Mouse (Mus musculus): Measurements from ENCODE around the gene Mtmr10. TPM values are rescaled to one million over a fixed set of nuclear protein-coding genes. Genes with fewer than 3 reads are reported as not detected.

Gene Mtmr10
- polyA plus RNA-seq, 2 experiments from 2014 or later = 4.5 to 5.0 TPM

DNA sequence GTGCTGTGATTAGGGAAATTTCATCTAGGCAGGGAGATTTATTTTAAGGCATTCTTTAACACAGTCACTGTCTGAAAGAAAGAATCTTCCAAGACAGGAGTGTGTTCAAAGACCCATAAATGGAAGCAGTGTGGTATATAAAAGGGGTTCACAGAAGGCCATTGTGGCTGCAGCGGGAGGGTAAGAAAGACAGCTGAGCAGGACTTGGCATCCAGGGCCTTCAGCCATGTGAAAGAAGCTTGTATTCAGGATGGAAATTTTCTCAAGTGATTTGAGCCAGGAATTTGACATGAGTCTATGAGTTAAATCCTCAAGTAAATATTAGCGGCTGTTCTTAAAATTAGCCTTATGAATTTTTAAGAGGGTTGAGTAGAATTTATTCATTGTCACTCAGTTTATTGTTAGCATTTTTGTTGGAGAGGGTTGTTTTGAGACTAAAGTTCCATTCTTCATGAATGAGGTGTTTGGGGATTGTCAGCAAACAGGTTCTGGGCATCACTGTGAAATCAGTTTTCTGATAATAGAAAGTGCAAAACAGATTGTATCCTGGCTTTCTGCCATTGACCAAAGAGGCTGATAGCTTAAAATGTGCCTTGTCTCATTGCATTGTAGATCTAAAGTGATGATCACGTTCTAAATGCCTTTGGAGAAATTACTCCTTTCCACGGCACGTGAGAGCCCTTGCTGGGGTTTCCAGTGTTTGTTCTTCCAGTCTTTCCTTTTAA, 9.0 kb downstream of the Mtmr10 start:
- no peak for ATAC-seq

- ATAC-seq = no peak
Measured at GRCm38 (mm10) chr7:64310241-64310640, 22.8 kb downstream of the Mtmr10 start.

- no peak for ATAC-seq
Measured at GRCm38 (mm10) chr7:64310756-64311155, 23.3 kb downstream of the Mtmr10 start.

- no peak for ATAC-seq
Measured at GRCm38 (mm10) chr7:64312811-64313210, 25.4 kb downstream of the Mtmr10 start.

DNA sequence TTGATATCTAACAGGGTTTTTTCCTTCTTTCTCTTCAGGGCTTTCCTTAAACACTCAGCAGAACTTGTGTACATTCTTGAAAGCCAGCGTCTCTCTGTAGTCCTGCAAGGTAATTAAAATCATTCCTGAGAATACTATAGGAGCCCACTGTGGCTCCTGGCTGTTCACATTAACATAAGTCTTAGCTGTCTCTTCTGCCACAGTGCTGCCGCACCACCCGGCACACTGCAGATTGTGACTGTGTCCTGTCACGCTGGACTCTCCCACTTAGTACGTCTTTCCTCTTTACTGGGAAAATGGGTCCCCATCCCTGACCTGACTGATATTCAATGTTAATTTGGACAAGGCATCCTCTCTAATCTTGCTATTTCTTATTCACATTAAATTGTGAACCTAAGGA, 33.7 kb downstream of the Mtmr10 start:
- ATAC-seq = no peak

DNA sequence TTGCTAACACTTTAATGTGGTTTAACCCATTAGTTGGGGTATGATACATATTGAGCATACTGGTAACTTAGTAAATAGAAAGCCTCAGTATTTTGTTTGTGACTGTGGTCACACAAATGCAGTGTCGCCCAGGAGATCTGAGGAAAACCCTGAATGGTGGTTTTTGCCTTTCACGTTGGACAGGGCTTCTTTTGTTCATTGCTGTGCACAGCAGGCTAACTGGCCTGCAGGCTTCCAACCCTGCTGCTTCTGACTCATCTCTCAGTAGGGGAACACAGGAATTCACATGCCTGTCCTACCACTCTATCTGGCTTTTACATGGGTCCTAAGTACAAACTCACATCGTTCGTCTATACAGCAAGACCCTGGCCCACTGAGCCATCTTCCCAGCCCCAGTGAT, 34.2 kb downstream of the Mtmr10 start:
- ATAC-seq = no peak

DNA sequence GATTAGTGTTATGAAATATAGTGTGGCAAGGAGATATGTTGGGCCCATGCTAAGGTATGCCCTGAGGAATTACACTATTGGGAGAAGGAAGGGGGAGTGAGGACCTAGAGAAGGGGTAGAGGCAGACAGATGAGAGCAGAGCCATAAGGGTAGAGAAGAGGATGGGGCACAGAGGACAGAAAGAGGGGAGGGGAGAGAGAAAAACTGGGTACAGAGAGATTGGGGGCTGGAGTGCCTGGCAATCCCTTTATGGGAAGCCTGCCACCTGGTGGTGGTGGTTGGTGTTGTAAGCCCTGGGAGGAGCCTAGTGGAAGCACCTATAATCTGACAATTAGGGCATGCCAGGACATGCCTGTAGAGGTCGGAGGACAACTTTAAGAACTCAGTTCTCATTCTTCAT, 39.4 kb downstream of the Mtmr10 start:
- peak; percentile 96 for ATAC-seq

GRCm38 (mm10) chr7:64327486-64327885, 40.0 kb downstream of the Mtmr10 start:
- no peak for ATAC-seq

DNA sequence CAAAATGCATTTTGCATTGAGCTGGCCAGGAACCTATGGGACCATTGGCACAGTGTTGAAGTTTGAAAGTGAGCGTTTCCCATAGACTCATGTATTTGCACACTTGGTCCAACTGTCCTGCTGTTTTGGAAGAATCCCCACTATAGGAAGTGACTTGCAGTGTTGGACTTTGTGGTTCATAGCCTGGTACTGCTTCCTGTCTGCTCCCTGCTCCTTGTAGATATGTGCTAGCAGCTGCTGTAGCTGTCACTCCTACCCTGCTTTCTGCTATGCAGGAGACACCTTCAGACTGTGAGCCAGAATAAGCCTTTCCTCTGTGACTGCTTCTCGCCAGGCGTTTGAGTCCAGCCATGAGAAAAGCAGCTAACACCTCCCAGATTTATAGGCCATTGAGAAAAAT, 43.9 kb downstream of the Mtmr10 start:
- no peak for ATAC-seq

- no peak for ATAC-seq
Measured at GRCm38 (mm10) chr7:64332686-64333085, 45.2 kb downstream of the Mtmr10 start.

GRCm38 (mm10) chr7:64347813-64348212, 60.4 kb downstream of the Mtmr10 start:
- no peak for ATAC-seq

DNA sequence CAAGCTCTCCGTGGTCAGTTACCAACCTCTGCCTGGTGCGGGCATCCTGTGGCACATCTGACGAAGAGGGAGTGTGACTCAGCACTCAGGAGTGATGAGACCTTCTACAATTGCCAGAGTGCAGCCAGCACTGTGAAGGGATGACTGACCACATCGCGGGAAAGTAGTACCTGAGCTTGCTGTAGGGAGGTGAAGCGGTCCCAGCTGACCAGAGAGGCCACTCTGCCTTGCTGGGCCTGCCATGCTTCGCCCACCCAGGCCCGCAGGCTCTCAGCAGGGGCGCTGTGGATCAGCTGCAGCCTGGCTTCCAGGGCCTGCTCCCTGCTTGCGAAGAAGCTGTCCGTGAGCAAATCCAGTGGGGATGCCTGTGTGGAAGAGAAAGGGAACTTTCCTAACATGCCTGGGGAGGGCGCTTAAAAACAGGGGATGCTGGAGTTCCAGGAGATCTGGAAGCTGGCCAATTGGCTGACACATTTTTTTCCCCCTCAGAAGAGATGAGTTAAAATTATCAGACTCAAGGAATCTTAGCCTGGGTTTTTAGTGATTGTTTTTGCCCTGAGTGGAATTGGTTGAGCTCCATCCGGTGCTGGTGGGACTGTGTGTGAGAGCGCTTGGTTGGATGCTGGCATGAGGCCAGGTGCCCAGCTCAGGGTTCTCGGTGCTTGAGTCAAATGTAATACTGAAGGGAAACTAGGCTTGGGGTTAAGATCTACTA, 61.9 kb downstream of the Mtmr10 start:
- ATAC-seq = no peak

GRCm38 (mm10) chr7:64351087-64351486, 63.6 kb downstream of the Mtmr10 start:
- ATAC-seq = no peak

GRCm38 (mm10) chr7:64354206-64354605, 66.8 kb downstream of the Mtmr10 start:
- ATAC-seq = no peak

DNA sequence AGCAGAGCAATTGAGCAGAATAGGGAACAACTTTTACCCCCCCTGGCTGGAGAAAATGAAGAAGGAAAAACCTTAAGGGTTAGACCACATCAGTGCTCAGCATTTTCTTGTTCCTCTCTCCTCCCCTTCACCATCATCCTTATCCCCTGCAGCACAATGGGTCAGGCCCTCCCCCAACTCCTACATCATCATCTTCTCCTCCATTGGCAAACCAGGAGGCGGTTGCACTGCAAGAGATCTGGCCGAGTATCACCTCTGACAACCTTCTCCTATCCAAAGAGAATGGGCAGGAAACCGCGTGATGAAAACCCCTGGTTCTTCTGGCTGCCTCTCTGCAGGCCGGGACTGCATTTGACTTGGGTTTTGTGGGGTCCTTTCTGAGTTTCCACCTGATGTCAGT, 69.2 kb downstream of the Mtmr10 start:
- no peak for ATAC-seq

- no peak for ATAC-seq
Measured at GRCm38 (mm10) chr7:64357405-64357804, 70.0 kb downstream of the Mtmr10 start.

- ATAC-seq = no peak
Measured at GRCm38 (mm10) chr7:64358666-64359065, 71.2 kb downstream of the Mtmr10 start.

- ATAC-seq = no peak
Measured at GRCm38 (mm10) chr7:64359943-64360585, 72.6 kb downstream of the Mtmr10 start.

GRCm38 (mm10) chr7:64360586-64360945, 73.1 kb downstream of the Mtmr10 start:
- no peak for ATAC-seq

DNA sequence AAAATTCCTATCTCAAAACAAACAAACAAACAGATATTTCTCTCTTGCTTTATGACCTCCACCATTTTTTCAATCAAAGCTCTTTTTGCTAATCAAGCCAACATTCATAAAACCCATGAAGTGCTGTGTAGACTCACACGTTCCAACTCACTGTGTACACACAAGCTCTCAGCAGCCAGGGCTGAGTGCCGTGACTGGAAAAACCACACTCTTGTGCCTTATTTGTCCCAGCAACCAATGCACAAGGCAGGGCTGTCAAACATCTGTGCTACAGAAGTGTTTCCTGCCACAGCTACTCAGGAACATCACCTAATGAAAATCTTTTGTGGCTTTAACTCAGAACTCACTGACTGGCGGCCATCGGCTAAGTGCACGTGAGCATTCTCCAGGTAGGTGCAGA, 78.4 kb downstream of the Mtmr10 start:
- ATAC-seq = no peak

DNA sequence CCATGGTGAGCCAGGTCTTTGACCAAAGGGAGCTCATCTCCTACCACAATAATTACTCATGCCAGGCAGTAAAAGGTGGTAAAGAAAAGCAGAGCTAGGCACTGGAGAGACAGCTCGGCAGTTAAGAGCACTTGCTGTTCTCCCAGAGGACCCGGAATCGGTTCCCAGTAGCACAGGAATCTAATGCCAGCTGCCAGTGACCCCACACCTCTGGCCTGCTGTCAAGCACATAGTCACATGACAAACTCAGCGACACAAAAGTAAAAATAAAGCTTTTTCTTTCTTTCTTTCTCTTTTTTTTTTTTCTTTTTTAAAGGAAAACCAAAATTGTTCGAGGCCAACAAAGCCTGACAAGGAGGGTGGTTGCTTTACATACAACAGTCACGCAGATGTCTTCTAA, 82.4 kb downstream of the Mtmr10 start:
- no peak for ATAC-seq

DNA sequence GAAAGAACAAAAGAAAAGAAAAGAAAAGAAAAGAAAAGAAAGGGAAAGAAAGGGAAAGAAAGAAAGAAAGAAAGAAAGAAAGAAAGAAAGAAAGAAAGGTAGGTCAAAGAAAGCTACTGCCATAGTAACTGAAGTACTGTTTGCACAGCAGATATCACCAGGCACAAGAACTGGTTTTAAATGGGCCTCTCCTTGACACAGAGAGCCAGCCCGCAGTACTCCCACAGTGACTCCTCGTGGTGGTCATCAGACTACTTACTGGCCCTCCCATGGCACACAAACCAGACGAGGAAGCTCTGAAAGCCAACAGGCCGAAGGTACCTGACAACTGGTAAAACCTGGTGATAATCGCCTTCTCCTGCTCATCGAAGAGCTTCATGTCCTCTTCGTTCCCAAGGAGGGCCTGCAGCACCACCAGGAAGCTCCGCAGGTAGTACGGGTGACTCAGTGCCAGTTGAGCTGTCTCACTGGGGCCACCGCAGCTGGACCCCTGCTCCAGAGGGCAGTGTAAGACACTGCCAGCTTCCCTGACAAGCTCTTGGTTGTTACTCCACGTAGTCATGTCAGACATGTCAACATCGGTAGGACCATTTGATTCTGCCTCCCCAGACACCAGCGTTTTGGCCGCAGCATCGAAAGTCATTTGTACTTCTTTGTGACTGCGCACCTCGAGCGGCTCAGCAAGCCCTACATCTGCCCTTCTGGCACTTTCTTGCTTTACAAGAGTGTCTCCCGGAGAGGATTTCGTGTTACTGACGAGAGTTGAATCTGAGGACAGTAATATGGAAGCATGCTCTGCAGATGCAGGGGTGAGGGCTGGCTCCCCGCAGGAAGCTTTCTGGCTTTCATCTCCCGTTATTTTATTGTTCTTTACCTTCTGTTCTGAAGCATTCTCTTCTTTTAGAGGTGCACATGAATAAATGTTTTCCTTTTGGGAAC, 84.8 kb downstream of the Mtmr10 start:
- ATAC-seq = no peak
